Mouse (Mus musculus): ENCODE data around the gene Smim6. TPM values are rescaled to one million over a fixed set of nuclear protein-coding genes. Genes with fewer than 3 reads are reported as not detected.

Smim6 gene
- polyA plus RNA-seq, 1 experiment from 2014 or later: 16.1 TPM

- TF ChIP-seq CTCF (IDR thresholded peaks at IDR 0.05; ENCODE audit: low read depth): no peak
- Histone ChIP-seq H3K9me3 (replicated peaks; ENCODE audit: low read length) (no peaks in the 10 kb centered on the region), H3K4me3 (replicated peaks; ENCODE audit: low read depth, low read length) (no peak overlapping the region), H3K27me3 (ENCODE audit: insufficient read depth, low read length) (no peaks in the 10 kb centered on the region), H3K9ac (ENCODE audit: low read depth, low read length) (no peak overlapping the region), H3K4me1 (replicated peaks; ENCODE audit: insufficient read depth, low read length) (0 out of 2 replicates have a peak, but pooled peaks cover 3% of the 10 kb centered on the region), H3K4me2 (ENCODE audit: low read length) (no peak overlapping the region), H3K36me3 (ENCODE audit: insufficient read depth, low read length) (no peaks in the 10 kb centered on the region), H3K27ac (no peak overlapping the region)
- no peak for DNase-seq (ENCODE audit: low spot score)
- 82% methylated on average over 11 of the region's 11 CpGs for WGBS
- ATAC-seq (replicated peaks; ENCODE audit: low FRiP score, low read depth): no peak
Measured at GRCm38 (mm10) chr11:115886446-115886845, 25.4 kb upstream of the Smim6 start.

- no peak overlapping the region for H3K4me2 ChIP-seq (ENCODE audit: low read length)
- H3K9ac ChIP-seq (ENCODE audit: low read depth, low read length): no peak overlapping the region
- no peak overlapping the region for H3K4me3 ChIP-seq (replicated peaks; ENCODE audit: low read depth, low read length)
- 0 out of 2 replicates have a peak, but pooled peaks cover 3% of the 10 kb centered on the region for H3K36me3 ChIP-seq (ENCODE audit: insufficient read depth, low read length)
- H3K27me3 ChIP-seq (ENCODE audit: insufficient read depth, low read length): no peaks in the 10 kb centered on the region
- H3K9me3 ChIP-seq (replicated peaks; ENCODE audit: low read length): no peaks in the 10 kb centered on the region
- no peak overlapping the region for H3K27ac ChIP-seq
- TF ChIP-seq CTCF (IDR thresholded peaks at IDR 0.05; ENCODE audit: low read depth): no peak
- DNase-seq (ENCODE audit: low spot score): no peak
- 91% methylated on average over 5 of the region's 5 CpGs for whole genome bisulfite sequencing
- H3K4me1 ChIP-seq (replicated peaks; ENCODE audit: insufficient read depth, low read length): 0 out of 2 replicates have a peak, but pooled peaks cover 3% of the 10 kb centered on the region
- no peak for ATAC-seq (replicated peaks; ENCODE audit: low FRiP score, low read depth)
Measured at GRCm38 (mm10) chr11:115888020-115888419, 23.8 kb upstream of the Smim6 start.

- ATAC-seq (replicated peaks; ENCODE audit: low FRiP score, low read depth) (no peak), DNase-seq (ENCODE audit: low spot score) (no peak)
- no peaks in the 10 kb centered on the region for H3K27me3 ChIP-seq (ENCODE audit: insufficient read depth, low read length)
- no peak overlapping the region for H3K4me2 ChIP-seq (ENCODE audit: low read length)
- H3K27ac ChIP-seq: no peak overlapping the region
- 83% methylated on average over 6 of the region's 6 CpGs for WGBS
- H3K4me1 ChIP-seq (replicated peaks; ENCODE audit: insufficient read depth, low read length): no peaks in the 10 kb centered on the region
- H3K9ac ChIP-seq (ENCODE audit: low read depth, low read length): no peak overlapping the region
- H3K9me3 ChIP-seq (replicated peaks; ENCODE audit: low read length): no peaks in the 10 kb centered on the region
- TF ChIP-seq CTCF (IDR thresholded peaks at IDR 0.05; ENCODE audit: low read depth): no peak
- H3K36me3 ChIP-seq (ENCODE audit: insufficient read depth, low read length): 0 out of 2 replicates have a peak, but pooled peaks cover 13% of the 10 kb centered on the region
- no peak overlapping the region for H3K4me3 ChIP-seq (replicated peaks; ENCODE audit: low read depth, low read length)
Measured at GRCm38 (mm10) chr11:115889159-115889558, 22.7 kb upstream of the Smim6 start.

GRCm38 (mm10) chr11:115892213-115892612 is 19.6 kb upstream of the Smim6 start:
- Histone ChIP-seq H3K27me3 (ENCODE audit: insufficient read depth, low read length) (no peaks in the 10 kb centered on the region), H3K4me3 (replicated peaks; ENCODE audit: low read depth, low read length) (no peak overlapping the region), H3K4me2 (ENCODE audit: low read length) (no peak overlapping the region), H3K9me3 (replicated peaks; ENCODE audit: low read length) (no peaks in the 10 kb centered on the region), H3K36me3 (ENCODE audit: insufficient read depth, low read length) (0 out of 2 replicates have a peak, but pooled peaks cover 13% of the 10 kb centered on the region), H3K9ac (ENCODE audit: low read depth, low read length) (no peak overlapping the region), H3K4me1 (replicated peaks; ENCODE audit: insufficient read depth, low read length) (no peaks in the 10 kb centered on the region), H3K27ac (no peak overlapping the region)
- DNase-seq (ENCODE audit: low spot score) (no peak), ATAC-seq (replicated peaks; ENCODE audit: low FRiP score, low read depth) (no peak)
- WGBS: 66% methylated on average over 6 of the region's 6 CpGs
- TF ChIP-seq CTCF (IDR thresholded peaks at IDR 0.05; ENCODE audit: low read depth): no peak

GRCm38 (mm10) chr11:115893071-115893470 is 18.7 kb upstream of the Smim6 start:
- ATAC-seq (replicated peaks; ENCODE audit: low FRiP score, low read depth) (no peak), DNase-seq (ENCODE audit: low spot score) (no peak)
- no peak overlapping the region for H3K4me2 ChIP-seq (ENCODE audit: low read length)
- no peak for TF ChIP-seq CTCF (IDR thresholded peaks at IDR 0.05; ENCODE audit: low read depth)
- no peak overlapping the region for H3K4me3 ChIP-seq (replicated peaks; ENCODE audit: low read depth, low read length)
- H3K27me3 ChIP-seq (ENCODE audit: insufficient read depth, low read length): no peaks in the 10 kb centered on the region
- H3K27ac ChIP-seq: no peak overlapping the region
- H3K4me1 ChIP-seq (replicated peaks; ENCODE audit: insufficient read depth, low read length): no peaks in the 10 kb centered on the region
- no peaks in the 10 kb centered on the region for H3K9me3 ChIP-seq (replicated peaks; ENCODE audit: low read length)
- 89% methylated on average over 9 of the region's 9 CpGs for WGBS
- no peak overlapping the region for H3K9ac ChIP-seq (ENCODE audit: low read depth, low read length)
- 0 out of 2 replicates have a peak, but pooled peaks cover 13% of the 10 kb centered on the region for H3K36me3 ChIP-seq (ENCODE audit: insufficient read depth, low read length)

- H3K9me3 ChIP-seq (replicated peaks; ENCODE audit: low read length): no peaks in the 10 kb centered on the region
- TF ChIP-seq CTCF (IDR thresholded peaks at IDR 0.05; ENCODE audit: low read depth): peak; percentile 66
- no peak overlapping the region for H3K4me3 ChIP-seq (replicated peaks; ENCODE audit: low read depth, low read length)
- ATAC-seq (replicated peaks; ENCODE audit: low FRiP score, low read depth): no peak
- H3K9ac ChIP-seq (ENCODE audit: low read depth, low read length): no peak overlapping the region
- H3K4me2 ChIP-seq (ENCODE audit: low read length): no peak overlapping the region
- no peaks in the 10 kb centered on the region for H3K27me3 ChIP-seq (ENCODE audit: insufficient read depth, low read length)
- H3K36me3 ChIP-seq (ENCODE audit: insufficient read depth, low read length): 0 out of 2 replicates have a peak, but pooled peaks cover 13% of the 10 kb centered on the region
- 69% methylated on average over 14 of the region's 14 CpGs for WGBS
- DNase-seq (ENCODE audit: low spot score): peak; percentile 56
- no peak overlapping the region for H3K27ac ChIP-seq
- peaks cover 6% of the 10 kb centered on the region for H3K4me1 ChIP-seq (replicated peaks; ENCODE audit: insufficient read depth, low read length)
Measured at GRCm38 (mm10) chr11:115894755-115895520, 16.9 kb upstream of the Smim6 start.

All from kidney, postnatal 0 days (tissue).